Mouse (Mus musculus): ENCODE data around the gene Cdk17. TPM values are rescaled to one million over a fixed set of nuclear protein-coding genes. Genes with fewer than 3 reads are reported as not detected.

Gene Cdk17
- polyA plus RNA-seq (2016; fragmentation: Nextera tagmentation; extraction: Ambion mirVana): 13.9 and 15.4 TPM in 2 replicates

GRCm38 (mm10) chr10:93160807-93161510, at the start of gene Cdk17:
TSS of gene Cdk17 (plus strand) at chr10:93160875.
- Histone ChIP-seq H3K27me3 (ENCODE audit: low read depth, poor library complexity, severe bottlenecking) (no peaks in the 10 kb centered on the region), H3K4me3 (peak within 1 kb of the TSS; percentile 100), H3K36me3 (no peaks in the 10 kb centered on the region), H3K9me3 (replicated peaks) (no peaks in the 10 kb centered on the region), H3K27ac (peak within 1 kb of the TSS; percentile 99), H3K4me1 (peaks cover 19% of the 10 kb centered on the region)
- WGBS: under 1% methylated on average over 93 of the region's 97 CpGs
- DNase-seq (ENCODE audit: low spot score): peak; percentile 82

- Histone ChIP-seq H3K36me3 (no peaks in the 10 kb centered on the region), H3K27me3 (ENCODE audit: low read depth, poor library complexity, severe bottlenecking) (no peaks in the 10 kb centered on the region), H3K4me1 (no peaks in the 10 kb centered on the region), H3K4me3 (no peak overlapping the region), H3K9me3 (replicated peaks) (no peaks in the 10 kb centered on the region), H3K27ac (no peak overlapping the region)
- DNase-seq (ENCODE audit: low spot score): no peak
- 79% methylated on average over 8 of the region's 8 CpGs for WGBS
Measured at GRCm38 (mm10) chr10:93111412-93111811, 49.3 kb upstream of the Cdk17 start.

GRCm38 (mm10) chr10:93112021-93112420, 48.7 kb upstream of the Cdk17 start:
- H3K27me3 ChIP-seq (ENCODE audit: low read depth, poor library complexity, severe bottlenecking): no peaks in the 10 kb centered on the region
- H3K9me3 ChIP-seq (replicated peaks): no peaks in the 10 kb centered on the region
- H3K36me3 ChIP-seq: no peaks in the 10 kb centered on the region
- H3K27ac ChIP-seq: no peak overlapping the region
- no peak overlapping the region for H3K4me3 ChIP-seq
- no peaks in the 10 kb centered on the region for H3K4me1 ChIP-seq
- WGBS: 93% methylated on average over 6 of the region's 6 CpGs
- DNase-seq (ENCODE audit: low spot score): no peak

GRCm38 (mm10) chr10:93113968-93114367, 46.7 kb upstream of the Cdk17 start:
- DNase-seq (ENCODE audit: low spot score): no peak
- Histone ChIP-seq H3K4me1 (no peaks in the 10 kb centered on the region), H3K27me3 (ENCODE audit: low read depth, poor library complexity, severe bottlenecking) (no peaks in the 10 kb centered on the region), H3K9me3 (replicated peaks) (no peaks in the 10 kb centered on the region), H3K4me3 (no peak overlapping the region), H3K27ac (no peak overlapping the region), H3K36me3 (no peaks in the 10 kb centered on the region)
- 86% methylated on average over 8 of the region's 8 CpGs for WGBS

GRCm38 (mm10) chr10:93114782-93115181, 45.9 kb upstream of the Cdk17 start:
- no peak overlapping the region for H3K4me3 ChIP-seq
- no peaks in the 10 kb centered on the region for H3K36me3 ChIP-seq
- H3K9me3 ChIP-seq (replicated peaks): no peaks in the 10 kb centered on the region
- no peak overlapping the region for H3K27ac ChIP-seq
- H3K4me1 ChIP-seq: no peaks in the 10 kb centered on the region
- no peaks in the 10 kb centered on the region for H3K27me3 ChIP-seq (ENCODE audit: low read depth, poor library complexity, severe bottlenecking)
- DNase-seq (ENCODE audit: low spot score): no peak
- 90% methylated on average over 1 of the region's 1 CpGs for WGBS

- 97% methylated on average over 1 of the region's 1 CpGs for WGBS
- H3K4me3 ChIP-seq: no peak overlapping the region
- no peaks in the 10 kb centered on the region for H3K9me3 ChIP-seq (replicated peaks)
- H3K36me3 ChIP-seq: no peaks in the 10 kb centered on the region
- DNase-seq (ENCODE audit: low spot score): no peak
- H3K4me1 ChIP-seq: no peaks in the 10 kb centered on the region
- no peaks in the 10 kb centered on the region for H3K27me3 ChIP-seq (ENCODE audit: low read depth, poor library complexity, severe bottlenecking)
- no peak overlapping the region for H3K27ac ChIP-seq
Measured at GRCm38 (mm10) chr10:93115743-93116142, 44.9 kb upstream of the Cdk17 start.

GRCm38 (mm10) chr10:93116636-93117035, 44.0 kb upstream of the Cdk17 start:
- H3K36me3 ChIP-seq: no peaks in the 10 kb centered on the region
- 89% methylated on average over 3 of the region's 3 CpGs for WGBS
- H3K27me3 ChIP-seq (ENCODE audit: low read depth, poor library complexity, severe bottlenecking): no peaks in the 10 kb centered on the region
- no peaks in the 10 kb centered on the region for H3K4me1 ChIP-seq
- no peak overlapping the region for H3K27ac ChIP-seq
- DNase-seq (ENCODE audit: low spot score): no peak
- no peaks in the 10 kb centered on the region for H3K9me3 ChIP-seq (replicated peaks)
- no peak overlapping the region for H3K4me3 ChIP-seq

GRCm38 (mm10) chr10:93119809-93120208, 40.9 kb upstream of the Cdk17 start:
- H3K36me3 ChIP-seq: no peaks in the 10 kb centered on the region
- no peak for DNase-seq (ENCODE audit: low spot score)
- H3K4me1 ChIP-seq: 0 out of 2 replicates have a peak, but pooled peaks cover 5% of the 10 kb centered on the region
- WGBS: 87% methylated on average over 5 of the region's 5 CpGs
- no peaks in the 10 kb centered on the region for H3K9me3 ChIP-seq (replicated peaks)
- no peak overlapping the region for H3K4me3 ChIP-seq
- no peak overlapping the region for H3K27ac ChIP-seq
- H3K27me3 ChIP-seq (ENCODE audit: low read depth, poor library complexity, severe bottlenecking): no peaks in the 10 kb centered on the region

GRCm38 (mm10) chr10:93121262-93121860, 39.3 kb upstream of the Cdk17 start:
- no peak overlapping the region for H3K27ac ChIP-seq
- 0 out of 2 replicates have a peak, but pooled peaks cover 5% of the 10 kb centered on the region for H3K4me1 ChIP-seq
- H3K9me3 ChIP-seq (replicated peaks): no peaks in the 10 kb centered on the region
- H3K27me3 ChIP-seq (ENCODE audit: low read depth, poor library complexity, severe bottlenecking): no peaks in the 10 kb centered on the region
- DNase-seq (ENCODE audit: low spot score): no peak
- H3K4me3 ChIP-seq: no peak overlapping the region
- H3K36me3 ChIP-seq: no peaks in the 10 kb centered on the region
- 91% methylated on average over 6 of the region's 6 CpGs for WGBS

GRCm38 (mm10) chr10:93122399-93123184, 38.1 kb upstream of the Cdk17 start:
- Histone ChIP-seq H3K9me3 (replicated peaks) (no peaks in the 10 kb centered on the region), H3K27ac (no peak overlapping the region), H3K4me1 (0 out of 2 replicates have a peak, but pooled peaks cover 5% of the 10 kb centered on the region), H3K4me3 (no peak overlapping the region), H3K27me3 (ENCODE audit: low read depth, poor library complexity, severe bottlenecking) (no peaks in the 10 kb centered on the region), H3K36me3 (no peaks in the 10 kb centered on the region)
- WGBS: 71% methylated on average over 12 of the region's 12 CpGs
- no peak for DNase-seq (ENCODE audit: low spot score)

GRCm38 (mm10) chr10:93123310-93123709, 37.4 kb upstream of the Cdk17 start:
- no peak for DNase-seq (ENCODE audit: low spot score)
- WGBS: 86% methylated on average over 4 of the region's 4 CpGs
- Histone ChIP-seq H3K36me3 (no peaks in the 10 kb centered on the region), H3K9me3 (replicated peaks) (no peaks in the 10 kb centered on the region), H3K4me3 (no peak overlapping the region), H3K27me3 (ENCODE audit: low read depth, poor library complexity, severe bottlenecking) (no peaks in the 10 kb centered on the region), H3K27ac (no peak overlapping the region; the same call in 1 of the 2 replicates), H3K4me1 (0 out of 2 replicates have a peak, but pooled peaks cover 5% of the 10 kb centered on the region)

- WGBS: 81% methylated on average over 12 of the region's 12 CpGs
- Histone ChIP-seq H3K4me3 (no peak overlapping the region), H3K4me1 (0 out of 2 replicates have a peak, but pooled peaks cover 5% of the 10 kb centered on the region), H3K9me3 (replicated peaks) (no peaks in the 10 kb centered on the region), H3K27ac (peak overlapping the region; percentile 36; the same call in 1 of the 2 replicates), H3K36me3 (no peaks in the 10 kb centered on the region), H3K27me3 (ENCODE audit: low read depth, poor library complexity, severe bottlenecking) (no peaks in the 10 kb centered on the region)
- no peak for DNase-seq (ENCODE audit: low spot score)
Measured at GRCm38 (mm10) chr10:93123957-93124613, 36.6 kb upstream of the Cdk17 start.

Measured in limb, embryonic 10.5 days (tissue).